Mouse (Mus musculus): Measurements from ENCODE around the gene Fam205c. TPM values are rescaled to one million over a fixed set of nuclear protein-coding genes. Genes with fewer than 3 reads are reported as not detected.
A peak's percentile ranks its signal among the peaks of the same experiment; 100 is the strongest.
"Not testable (repeated sequence)": the region's sequence is repeated elsewhere in the genome, so short reads cannot be mapped to it uniquely, and the experiment has no call there.

Gene Fam205c
- total RNA-seq, 2 experiments from 2014 or later = not detected

- no peak for DNase-seq (ENCODE audit: low spot score in 2 of 2)
These were observed 6.0 kb upstream of the Fam205c start for GRCm38 (mm10) chr4:42879829-42880676.

DNA sequence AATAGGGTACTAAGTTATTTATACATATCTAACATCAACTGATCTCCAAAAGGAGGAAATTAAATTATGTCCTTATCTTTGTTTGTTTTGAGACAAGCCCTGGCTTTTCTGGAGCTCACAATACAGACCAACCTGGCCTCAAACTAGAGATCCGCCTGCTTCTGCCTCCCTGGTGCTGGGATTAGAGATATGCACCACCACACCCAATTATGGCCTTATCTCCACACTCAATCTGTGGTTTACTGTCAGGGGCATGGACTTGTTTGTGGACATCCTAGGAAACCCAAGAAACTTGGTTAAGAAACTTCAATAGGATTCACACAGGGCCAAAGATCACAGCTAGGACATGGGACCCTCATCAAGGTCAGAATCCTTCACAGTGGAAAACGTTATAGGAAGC, 3.6 kb upstream of the Fam205c start:
- no peak for DNase-seq (ENCODE audit: low spot score in 2 of 2)

DNA sequence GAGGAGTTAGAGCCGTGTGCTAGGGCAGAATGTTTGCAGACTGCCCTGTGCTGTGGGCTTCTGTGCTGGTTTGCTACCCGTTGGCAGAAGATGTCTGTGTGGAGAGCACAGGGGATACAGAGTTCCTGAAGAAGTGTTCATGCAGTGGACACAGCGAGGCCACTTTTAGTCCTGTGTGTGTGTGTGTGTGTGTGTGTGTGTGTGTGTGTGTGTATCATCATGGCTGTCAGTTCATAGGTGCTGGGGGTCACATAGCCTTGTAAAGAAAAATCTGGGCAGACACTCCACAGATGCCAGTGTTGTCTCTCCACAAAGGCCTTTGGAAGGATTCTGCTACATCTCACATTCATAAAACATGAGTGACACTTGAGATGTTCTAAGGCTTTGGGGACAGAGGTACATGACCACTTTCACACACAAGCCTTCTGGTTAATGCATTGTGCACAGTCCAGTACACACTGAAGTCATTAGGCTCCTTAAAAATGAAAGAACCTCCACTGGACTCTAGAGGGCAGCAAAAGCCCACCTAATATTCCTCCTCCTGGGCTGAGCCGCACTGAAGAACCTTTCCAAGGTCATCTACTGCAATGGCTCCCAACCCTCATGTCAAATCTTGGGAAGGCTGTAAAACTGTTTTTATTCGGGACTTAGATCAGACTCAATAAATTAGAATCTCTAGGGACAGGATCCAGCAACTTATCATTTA, 2.7 kb upstream of the Fam205c start:
- peak in 1 of 2 experiments; percentile 29 for DNase-seq (ENCODE audit: low spot score in 2 of 2)

GRCm38 (mm10) chr4:42872746-42873435, 1.1 kb downstream of the Fam205c start:
- DNase-seq (ENCODE audit: low spot score in 2 of 2) = no peak

DNA sequence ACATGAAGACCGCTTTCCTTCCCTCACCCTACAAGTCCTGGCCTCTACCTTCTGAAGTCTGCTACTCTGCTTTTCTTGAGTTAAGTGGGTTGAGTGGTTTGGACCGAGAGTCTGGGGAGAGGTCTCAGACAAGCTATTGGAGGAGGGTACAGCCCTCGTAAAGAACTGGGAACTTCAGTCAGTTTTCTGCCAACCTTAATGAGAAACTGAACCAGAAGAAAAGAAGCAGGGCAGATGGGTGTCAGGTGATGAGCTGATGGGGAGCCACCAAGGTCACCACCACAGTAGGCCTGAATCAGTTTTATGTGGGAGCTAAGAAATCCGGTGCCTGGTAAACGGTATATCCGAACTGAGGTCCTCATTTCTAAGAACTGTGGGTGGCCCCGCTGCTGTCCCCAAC, 1.9 kb downstream of the Fam205c start:
- DNase-seq (ENCODE audit: low spot score in 2 of 2) = no peak

- DNase-seq (ENCODE audit: low spot score in 2 of 2) = no peak
These were observed 3.3 kb downstream of the Fam205c start for GRCm38 (mm10) chr4:42870748-42871147.

DNA sequence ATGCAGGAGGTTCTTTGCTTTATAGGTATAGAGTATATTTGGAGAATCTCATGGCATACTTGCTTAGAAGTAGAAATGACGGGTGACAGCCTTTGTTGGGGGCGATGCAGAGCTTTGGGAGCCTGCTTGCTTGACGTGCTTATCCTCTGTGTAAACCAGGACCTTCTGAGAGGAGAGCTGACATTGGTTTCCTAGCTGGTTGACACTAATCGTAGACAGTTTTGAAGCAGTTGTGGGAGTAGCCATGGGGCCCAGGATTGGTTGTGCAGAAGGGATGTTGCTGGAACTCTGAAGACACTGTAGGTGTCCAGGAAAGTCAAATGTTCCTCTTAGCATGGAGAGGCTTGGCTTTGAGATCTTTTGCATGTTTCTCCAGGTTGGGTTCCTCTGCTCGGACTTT, 5.8 kb downstream of the Fam205c start:
- no peak for DNase-seq (ENCODE audit: low spot score in 2 of 2)

DNA sequence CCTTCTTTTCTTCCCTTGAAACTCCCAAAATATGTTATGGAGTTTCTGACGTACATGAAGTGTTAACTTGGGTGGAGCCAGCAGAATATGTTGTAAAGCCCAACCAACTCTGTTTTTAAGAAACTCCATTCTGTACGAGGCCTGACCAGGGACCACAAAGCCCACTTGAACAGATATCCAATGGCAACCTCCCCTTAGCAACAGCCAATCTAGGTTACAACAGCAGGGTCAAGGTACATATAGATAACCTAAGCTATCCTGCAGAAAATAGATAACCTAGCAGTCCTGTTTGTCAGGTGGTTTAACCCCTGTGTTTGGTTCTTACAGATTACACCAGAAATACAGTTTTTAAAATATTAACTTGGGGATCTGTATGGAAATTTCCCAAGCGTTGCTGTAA, 6.6 kb downstream of the Fam205c start:
- DNase-seq (ENCODE audit: low spot score in 2 of 2) = no peak

DNA sequence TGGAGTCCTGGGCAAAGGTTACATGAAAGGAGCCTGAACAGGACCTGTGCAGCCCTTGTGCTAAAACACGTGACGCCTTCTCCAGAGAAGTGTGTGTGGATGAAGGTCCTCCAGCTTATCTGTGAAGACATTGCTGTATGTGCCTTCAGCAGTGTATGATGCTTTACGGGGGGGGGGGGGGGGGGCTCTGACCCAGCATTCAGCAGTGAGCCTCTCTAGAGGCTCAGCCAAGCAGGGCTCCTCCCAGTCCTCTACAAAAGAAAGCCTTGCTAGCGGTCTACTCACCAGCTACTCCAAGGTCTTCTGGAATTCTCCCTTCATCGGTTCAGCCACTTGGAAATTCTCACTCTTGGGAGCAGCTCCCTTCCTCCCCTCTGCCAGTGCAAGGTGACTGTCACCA, 10.5 kb downstream of the Fam205c start:
- DNase-seq (ENCODE audit: low spot score in 2 of 2) = not testable (repeated sequence)

DNA sequence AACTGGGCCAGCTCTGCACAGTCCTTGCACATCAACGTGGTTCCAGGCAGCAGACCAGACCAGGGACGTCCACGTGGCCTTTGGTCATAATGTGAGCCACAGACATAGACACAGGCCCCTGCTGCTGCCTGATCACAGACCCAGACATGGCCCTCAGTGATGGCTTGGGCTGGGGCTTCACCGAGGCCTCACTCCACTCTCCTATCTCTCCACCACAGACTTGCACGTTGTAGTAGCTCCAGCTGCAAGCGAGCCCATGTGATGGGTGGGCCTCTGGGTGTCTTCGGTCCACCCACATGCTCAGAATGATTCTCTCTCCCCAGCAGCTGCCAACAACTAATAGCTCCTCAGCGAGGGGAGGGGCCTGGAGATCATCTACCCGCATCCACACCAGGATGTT, 13.6 kb downstream of the Fam205c start:
- DNase-seq (ENCODE audit: low spot score in 2 of 2) = not testable (repeated sequence)

DNA sequence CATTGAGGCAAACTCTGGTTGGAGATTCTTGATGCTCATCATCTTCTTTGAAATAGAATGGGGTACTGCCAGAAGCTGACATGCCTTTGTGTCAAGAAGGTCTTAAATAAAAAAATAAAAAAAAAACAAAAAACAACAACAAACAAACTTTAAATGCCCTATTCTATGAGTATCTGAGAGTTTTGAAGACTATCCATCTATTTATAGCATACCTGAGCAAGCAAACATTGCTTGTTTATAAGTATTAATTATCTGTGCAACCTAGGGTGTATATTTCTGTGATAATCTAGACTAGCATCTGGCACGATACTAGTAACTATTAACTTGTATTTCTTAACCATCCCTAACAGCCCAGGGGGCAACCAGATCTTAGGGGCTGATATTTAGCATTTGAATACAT, 17.4 kb downstream of the Fam205c start, which contains the start of gene Gm12394:
Gene Gm12394, minus strand, starts transcription at position 101 of the 400 bp plus-strand sequence.
- not testable (repeated sequence) for DNase-seq (ENCODE audit: low spot score in 2 of 2)

GRCm38 (mm10) chr4:42853788-42854187, 20.2 kb downstream of the Fam205c start, which contains the start of gene Fam205a1:
TSS of gene Fam205a1 (minus strand) at chr4:42853888.
- DNase-seq (ENCODE audit: low spot score in 2 of 2) = not testable (repeated sequence)

Other genes with a start within 250 kb of the Fam205c start
- gene Gm2564, start 244.5 kb downstream of the Fam205c start, total RNA-seq (2021) = 1 to 10 TPM in 1 of 2 experiments, under 1 TPM in 1; 0.80 to 1.1 TPM
- gene Ccl27b, start 219.0 kb downstream of the Fam205c start, total RNA-seq (2021) = not detected
- gene Il11ra2, start 212.3 kb downstream of the Fam205c start, total RNA-seq (2021) = not detected
- not detected for gene 4930578G10Rik, start 138.7 kb downstream of the Fam205c start, total RNA-seq (2021)
- under 1 TPM in 1 of 2 experiments, not detected in 1; 0.74 TPM for gene Ccl19, start 117.7 kb downstream of the Fam205c start, total RNA-seq (2021)
- 10 to 100 TPM in 1 of 2 experiments, 1 to 10 TPM in 1; 8.6 to 15.0 TPM for gene Ccl21a, start 100.2 kb downstream of the Fam205c start, total RNA-seq (2021)
- under 1 TPM in 1 of 2 experiments, not detected in 1; 0.07 TPM for gene Fam205a1, start 20.3 kb downstream of the Fam205c start, total RNA-seq (2021)
- gene Gm12394, start 17.5 kb downstream of the Fam205c start, total RNA-seq (2021) = under 1 TPM in 1 of 2 experiments, not detected in 1; 0.10 TPM
- gene Phf24, start 42.4 kb upstream of the Fam205c start, total RNA-seq (2021) = 1 to 10 TPM; 1.1 to 1.5 TPM
- 10 to 100 TPM; 60.1 to 79.0 TPM for gene Dnajb5, start 75.6 kb upstream of the Fam205c start, total RNA-seq (2021)
- not detected for gene 1700022I11Rik, start 95.4 kb upstream of the Fam205c start, total RNA-seq (2021)
- gene Vcp, start 126.3 kb upstream of the Fam205c start, total RNA-seq (2021) = 100 to 1,000 TPM; 292 to 313 TPM
- gene Fancg, start 136.3 kb upstream of the Fam205c start, total RNA-seq (2021) = 1 to 10 TPM; 5.5 to 8.7 TPM
- 10 to 100 TPM; 10.7 to 10.8 TPM for gene Pigo, start 151.6 kb upstream of the Fam205c start, total RNA-seq (2021)
- gene Stoml2, start 157.5 kb upstream of the Fam205c start, total RNA-seq (2021) = 100 to 1,000 TPM in 1 of 2 experiments, 10 to 100 TPM in 1; 94.7 to 103 TPM
- gene Fam214b, start 172.0 kb upstream of the Fam205c start, total RNA-seq (2021) = 10 to 100 TPM; 20.6 to 25.1 TPM
- gene Unc13b, start 184.7 kb upstream of the Fam205c start, total RNA-seq (2021) = 1 to 10 TPM; 5.9 to 7.2 TPM

Measured in gastrocnemius, postnatal 4 days (tissue).